Mouse (Mus musculus) cerebellum, postnatal 10 days (tissue): ENCODE results near the gene Tmem235.
A peak's percentile ranks its signal among the peaks of the same experiment; 100 is the strongest.
"Not testable (repeated sequence)": the region's sequence is repeated elsewhere in the genome, so short reads cannot be mapped to it uniquely, and the experiment has no call there.

Experiments
- DNase-seq, 2 experiments: peaks; one replicate each; pipeline ENCODE4 v3.0.0; 2021; ENCODE audit warnings: mixed read lengths in 2 of 2

Tmem235 gene

DNA sequence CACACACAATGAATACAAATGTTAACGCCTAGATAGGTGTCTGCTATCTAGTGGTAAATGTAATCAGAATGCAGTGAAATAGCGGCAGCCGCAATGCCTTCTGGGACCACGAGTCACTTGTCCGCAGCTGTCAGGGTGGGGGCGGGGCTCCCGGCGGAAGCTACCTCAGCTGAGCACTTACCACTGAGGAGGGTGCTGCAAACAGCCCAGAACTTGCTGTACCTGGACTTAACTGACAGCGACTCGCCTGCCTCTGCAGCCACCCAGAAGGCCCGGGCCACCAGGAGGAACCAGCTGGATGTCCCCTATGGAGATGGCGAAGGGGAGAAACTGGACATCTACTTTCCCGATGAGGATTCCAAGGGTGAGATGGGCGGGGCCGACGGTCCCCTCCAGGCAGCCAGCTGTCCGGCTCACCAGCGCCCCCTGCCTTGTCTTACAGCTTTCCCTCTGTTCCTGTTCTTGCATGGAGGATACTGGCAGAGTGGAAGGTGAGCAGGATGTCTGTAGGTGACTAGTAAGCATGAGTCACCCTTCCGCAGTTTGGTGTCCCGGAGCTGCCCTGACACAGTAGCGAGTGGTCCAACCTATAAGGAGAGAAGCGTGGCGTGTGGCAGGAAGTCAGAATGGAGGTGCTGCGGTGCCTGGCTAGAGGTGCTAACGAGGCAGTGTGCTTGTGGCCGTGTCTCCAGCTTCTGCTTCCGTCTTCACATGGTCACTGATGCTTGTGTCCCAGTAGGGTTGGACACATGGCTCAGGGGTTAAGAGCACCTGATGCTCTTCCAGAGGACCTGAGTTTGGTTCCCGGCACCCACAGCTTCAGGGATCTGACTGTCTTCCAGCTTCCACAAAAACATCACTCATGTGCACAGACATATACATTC, 28.2 kb upstream of the Tmem235 start:
- peak; percentile 69 to 76 for DNase-seq

DNA sequence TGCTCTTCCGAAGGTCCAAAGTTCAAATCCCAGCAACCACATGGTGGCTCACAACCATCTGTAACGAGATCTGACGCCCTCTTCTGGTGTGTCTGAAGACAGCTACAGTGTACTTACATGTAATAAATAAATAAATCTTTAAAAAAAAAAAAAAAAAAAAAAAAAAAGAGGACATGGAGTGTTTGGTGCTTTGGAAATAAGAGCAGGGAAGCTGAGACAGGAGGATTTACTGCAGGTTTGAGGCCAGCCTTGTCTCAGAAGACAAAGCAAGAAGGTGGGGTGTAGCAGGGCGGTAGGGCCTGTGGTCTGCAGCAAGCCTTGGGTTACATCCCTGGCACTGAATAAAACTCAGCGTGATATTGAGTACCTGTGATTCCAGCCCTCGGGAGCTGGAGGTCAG, 27.0 kb upstream of the Tmem235 start:
- not testable (repeated sequence) for DNase-seq

GRCm38 (mm10) chr11:117834086-117834485, 26.5 kb upstream of the Tmem235 start:
- DNase-seq = no peak

- peak in 1 of 2 experiments; percentile 51 for DNase-seq
Observed at GRCm38 (mm10) chr11:117836306-117836705, 24.2 kb upstream of the Tmem235 start.

GRCm38 (mm10) chr11:117838572-117838971, 22.0 kb upstream of the Tmem235 start:
- DNase-seq = peak; percentile 21 to 39

DNA sequence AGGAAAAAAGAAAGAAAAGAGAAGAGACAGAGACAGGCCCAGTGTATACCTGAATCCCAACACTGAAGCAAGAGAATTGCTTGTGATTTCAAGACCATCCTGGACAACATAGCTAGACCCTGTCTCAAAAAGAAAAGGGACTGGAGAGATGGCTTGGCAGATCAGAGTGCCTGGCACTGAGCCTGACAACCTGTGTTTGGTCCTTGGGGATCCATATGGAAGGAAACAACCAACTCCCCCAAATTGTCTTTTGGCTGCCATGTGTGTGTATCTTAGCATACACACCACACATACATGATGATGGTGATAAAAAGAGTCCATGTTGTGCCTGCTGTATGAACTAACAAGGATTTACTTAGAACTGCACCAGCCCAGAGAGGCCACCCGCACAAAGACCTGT, 21.5 kb upstream of the Tmem235 start:
- DNase-seq = peak in 1 of 2 experiments; percentile 51

DNA sequence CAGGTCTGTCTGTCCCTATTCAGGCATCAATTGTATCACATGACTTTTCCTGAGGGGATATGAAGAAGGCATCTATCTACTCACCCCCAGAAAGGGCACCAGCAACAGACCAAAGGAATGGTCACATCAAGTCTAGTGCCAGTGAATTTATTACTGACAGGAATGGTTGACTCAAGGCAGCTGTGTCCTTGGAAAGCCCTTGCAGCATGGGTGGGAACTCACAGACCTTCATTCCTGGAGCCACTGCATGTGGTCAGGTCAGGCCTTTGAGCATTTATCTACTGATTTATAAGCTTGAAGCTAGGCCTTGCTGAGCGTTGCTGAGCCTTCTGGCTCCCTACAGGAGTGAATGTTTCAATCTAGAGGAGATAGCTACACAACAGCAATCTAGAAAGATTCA, 19.6 kb upstream of the Tmem235 start:
- DNase-seq = no peak

- no peak for DNase-seq
Observed at GRCm38 (mm10) chr11:117843434-117843833, 17.1 kb upstream of the Tmem235 start.

GRCm38 (mm10) chr11:117844997-117845396, 15.6 kb upstream of the Tmem235 start:
- no peak for DNase-seq

DNA sequence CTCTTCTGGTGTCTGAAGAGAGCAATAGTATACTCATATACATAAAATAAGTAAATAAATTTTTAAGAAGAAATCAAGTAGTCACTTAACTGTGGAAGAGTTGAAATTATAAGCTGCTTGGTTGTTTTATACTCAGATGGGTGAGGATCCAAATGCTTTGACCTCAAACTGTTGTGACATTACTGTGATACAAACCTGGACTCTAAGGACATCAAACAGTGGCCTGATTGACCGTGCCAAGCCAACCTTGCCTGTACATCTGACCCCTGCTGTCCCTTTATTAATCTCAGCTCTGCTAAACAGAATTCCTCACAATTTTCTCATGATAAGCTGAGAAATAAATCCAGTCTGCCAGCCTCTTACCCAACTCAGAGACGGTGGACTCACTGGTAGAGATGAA, 14.9 kb upstream of the Tmem235 start:
- no peak for DNase-seq

DNA sequence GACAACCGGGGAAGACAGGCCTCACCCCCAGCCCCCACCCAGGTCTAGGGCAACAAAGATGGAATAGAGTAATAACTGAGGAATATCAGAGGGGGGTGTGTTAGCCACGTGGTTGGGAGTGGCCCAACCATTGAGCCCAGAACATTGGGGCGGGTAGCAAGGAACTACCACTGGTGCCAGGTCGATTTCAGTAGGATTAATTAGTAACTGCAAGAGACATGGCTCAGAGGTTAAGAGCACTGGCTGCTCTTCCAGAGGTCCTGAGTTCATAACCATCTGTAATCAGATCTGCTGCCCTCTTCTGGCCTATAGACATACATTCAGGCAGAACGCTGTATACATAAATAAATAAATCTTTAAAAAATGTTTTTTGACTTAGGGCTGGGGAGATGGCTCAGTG, 13.9 kb upstream of the Tmem235 start:
- DNase-seq = no peak

- DNase-seq = no peak
Observed at GRCm38 (mm10) chr11:117847593-117848215, 12.8 kb upstream of the Tmem235 start.

- no peak for DNase-seq
Observed at GRCm38 (mm10) chr11:117848271-117848984, 12.1 kb upstream of the Tmem235 start.

DNA sequence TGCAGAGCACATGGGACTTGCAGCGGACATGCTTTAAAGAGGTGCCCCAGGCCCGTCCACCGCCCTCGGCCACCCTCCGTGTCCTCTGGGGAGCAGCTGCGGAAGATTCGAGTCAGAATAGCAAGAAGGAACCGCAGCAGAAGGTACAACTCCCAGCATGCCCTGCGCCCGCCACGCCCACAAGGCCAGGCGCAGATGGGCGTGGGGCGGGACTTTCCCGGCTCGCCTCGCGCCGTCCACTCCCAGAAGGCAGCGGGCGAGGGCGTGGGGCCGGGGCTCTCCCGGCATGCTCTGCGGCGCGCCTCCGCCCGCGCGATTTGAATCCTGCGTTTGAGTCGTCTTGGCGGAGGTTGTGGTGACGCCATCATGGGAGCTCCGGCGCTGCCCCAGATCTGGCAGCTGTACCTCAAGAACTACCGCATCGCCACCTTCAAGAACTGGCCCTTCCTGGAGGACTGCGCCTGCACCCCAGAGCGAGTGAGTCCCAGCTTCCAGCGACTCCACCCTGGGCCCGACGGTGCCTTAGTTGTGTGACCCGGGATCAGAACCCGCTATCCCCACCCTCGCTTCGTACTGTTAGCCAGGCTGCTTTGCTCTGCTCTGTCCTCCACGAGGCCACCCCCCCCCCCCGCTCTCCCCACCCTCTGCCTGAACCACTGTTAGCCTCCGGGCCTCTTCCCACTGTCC, 11.4 kb upstream of the Tmem235 start, which contains the start of gene Birc5:
Gene Birc5 (plus strand): TSS at position 267 of the 687 bp plus-strand sequence.
- DNase-seq = peak; percentile 98 to 99

- no peak for DNase-seq
Observed at GRCm38 (mm10) chr11:117852875-117853274, 7.7 kb upstream of the Tmem235 start.

DNA sequence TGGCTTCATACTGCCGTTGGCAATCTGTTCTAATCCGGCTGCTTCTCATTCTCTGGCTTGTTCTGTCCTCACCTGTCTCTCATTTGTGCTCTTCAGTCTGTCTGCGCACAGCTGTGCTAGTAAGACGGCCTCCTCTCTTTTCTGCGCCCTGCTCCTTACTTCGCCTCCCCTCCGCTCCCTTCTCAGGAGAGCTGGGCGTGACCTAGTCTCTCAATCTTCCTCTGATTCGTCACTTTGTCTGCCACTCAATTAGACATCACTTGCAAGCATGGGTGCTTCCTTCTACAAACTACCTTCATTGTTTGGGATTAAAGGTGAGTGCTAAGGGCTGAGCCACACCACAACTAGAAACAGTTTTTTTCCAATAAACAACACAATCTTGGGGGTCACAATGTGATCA, 6.3 kb upstream of the Tmem235 start:
- DNase-seq = no peak

GRCm38 (mm10) chr11:117855360-117855759, 5.2 kb upstream of the Tmem235 start:
- no peak for DNase-seq

DNA sequence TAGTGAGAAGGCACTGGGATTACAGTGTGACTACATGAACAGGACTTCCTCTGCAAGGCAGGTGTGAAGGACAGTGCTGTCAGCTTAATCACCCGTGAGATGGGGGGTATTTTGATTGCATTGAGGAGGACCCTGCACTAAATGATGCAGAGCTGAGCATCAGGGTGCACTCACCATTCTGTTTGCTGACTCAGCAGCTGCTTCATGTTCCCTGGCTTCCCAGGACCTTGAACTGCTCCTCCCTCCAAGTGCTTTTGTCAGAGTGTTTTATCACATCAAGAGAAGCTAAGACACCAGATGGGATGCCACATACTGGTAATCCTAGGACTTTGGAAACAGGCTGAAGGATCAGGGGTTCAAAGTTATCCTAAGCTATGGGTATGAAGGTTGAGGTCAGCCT, 4.6 kb upstream of the Tmem235 start:
- no peak for DNase-seq

- no peak for DNase-seq
Observed at GRCm38 (mm10) chr11:117857462-117857861, 3.1 kb upstream of the Tmem235 start.

DNA sequence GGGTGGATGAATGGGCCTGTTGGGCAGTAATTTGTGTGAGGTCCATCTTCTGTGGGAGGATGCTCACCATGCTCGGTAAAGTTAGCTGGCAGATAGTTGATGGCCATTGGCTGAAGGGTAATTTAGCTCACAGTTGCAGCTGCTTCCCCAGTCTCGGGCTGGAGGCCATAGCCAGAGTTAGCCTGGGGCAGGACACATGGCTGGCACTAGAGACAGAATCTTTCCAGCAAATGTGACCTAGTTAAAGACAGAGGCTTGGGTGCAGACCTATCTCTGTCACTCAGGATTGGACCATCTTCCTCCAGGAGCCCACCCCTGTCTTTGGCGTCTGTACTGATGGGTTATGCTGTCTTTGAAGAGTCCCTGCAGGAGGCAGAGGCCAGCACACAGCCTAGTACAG, 2.2 kb upstream of the Tmem235 start:
- DNase-seq = peak in 1 of 2 experiments; percentile 28

DNA sequence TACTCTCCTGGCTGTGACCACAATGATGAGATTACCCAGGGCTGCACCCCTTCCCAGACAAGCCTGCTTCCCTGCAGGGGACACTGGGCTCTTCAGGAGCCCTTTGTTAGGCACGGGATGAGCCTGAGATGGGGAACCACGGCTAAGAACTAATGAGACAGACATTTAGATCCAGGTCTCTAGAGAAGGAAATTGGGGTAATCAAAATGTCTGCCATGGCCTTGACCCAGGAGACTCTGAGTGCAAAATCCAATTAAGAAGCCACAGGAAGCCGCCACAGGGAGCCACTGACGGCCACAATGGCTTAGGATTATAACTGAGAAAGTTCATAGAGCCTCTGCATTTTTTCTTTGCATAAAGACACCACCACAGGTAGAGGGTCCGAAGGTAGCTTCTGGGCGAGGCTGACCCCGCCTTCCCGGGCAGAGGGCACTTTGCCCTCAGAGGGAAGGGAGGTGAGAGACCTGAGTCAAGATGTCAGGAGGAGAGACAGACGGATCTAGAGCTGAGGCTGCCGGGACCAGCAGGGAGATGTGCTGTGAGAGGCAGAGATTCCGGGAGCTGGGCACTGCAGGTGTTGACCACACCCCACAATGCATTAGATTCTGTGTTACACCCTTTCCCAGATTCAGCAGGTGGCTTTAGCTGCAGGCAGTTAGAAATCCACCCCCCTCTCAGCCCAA, 2.8 kb downstream of the Tmem235 start:
- DNase-seq = no peak

- no peak for DNase-seq
Observed at GRCm38 (mm10) chr11:117864805-117865204, 4.3 kb downstream of the Tmem235 start.
